Mouse (Mus musculus) midbrain, embryonic 15.5 days (tissue): ENCODE measurements around the gene Cyb5r3. TPM values are rescaled to one million over a fixed set of nuclear protein-coding genes. Genes with fewer than 3 reads are reported as not detected.

Experiments
- ATAC-seq: fragments of 200-750 bp; cut with Nextera tagmentation; replicated peaks from 2 replicates; pipeline ENCODE4 v1.8.0; 2017; ENCODE audit warnings: moderate TSS enrichment
- H3K27ac ChIP-seq: fragments of 300-500 bp; sonication (generic); 2 replicates; pipeline ENCODE4 v1.5.1; 2015; ENCODE audit warnings: mild to moderate bottlenecking, inconsistent platforms
- H3K27me3 ChIP-seq: fragments of 300-500 bp; sonication (generic); replicated peaks from 2 replicates; pipeline ENCODE4 v1.6.1; 2015; ENCODE audit warnings: inconsistent platforms
- H3K36me3 ChIP-seq: fragments of 300-500 bp; sonication (generic); replicated peaks from 2 replicates; pipeline ENCODE4 v1.6.1; 2015; ENCODE audit warnings: inconsistent platforms
- H3K4me1 ChIP-seq: fragments of 300-500 bp; sonication (generic); 2 replicates; pipeline ENCODE4 v1.6.1; 2015; ENCODE audit warnings: inconsistent platforms
- H3K4me2 ChIP-seq: fragments of 300-500 bp; sonication (generic); 2 replicates; pipeline ENCODE4 v1.6.1; 2015; ENCODE audit warnings: inconsistent platforms, mild to moderate bottlenecking, moderate library complexity
- H3K4me3 ChIP-seq: fragments of 300-500 bp; sonication (generic); 2 replicates; pipeline ENCODE4 v1.5.1; 2015; ENCODE audit warnings: mild to moderate bottlenecking, inconsistent platforms
- H3K9ac ChIP-seq: fragments of 300-500 bp; sonication (generic); 2 replicates; pipeline ENCODE4 v1.6.1; 2015; ENCODE audit warnings: mild to moderate bottlenecking, inconsistent platforms
- H3K9me3 ChIP-seq: fragments of 300-500 bp; sonication (generic); 2 replicates; pipeline ENCODE4 v1.6.1; 2016; ENCODE audit warnings: inconsistent platforms
- WGBS: fragments of 180-500 bp; shearing (Covaris S2); methylation state at CpG from one replicate; pipeline ENCODE4 v1.1.7; 2015; ENCODE audit warnings: mixed read lengths; 5-methylcytosine and 5-hydroxymethylcytosine counted together
- polyA plus RNA-seq: library from polyadenylated mRNA; unstranded; fragments of >200 nt; fragmentation: Nextera tagmentation; extraction: Ambion mirVana; gene quantifications from 2 replicates; pipeline ENCODE4 v1.2.1, GENCODE M21; 2015

Cyb5r3 gene
- polyA plus RNA-seq, 1 experiment from 2014 or later: 122 TPM

- Histone ChIP-seq H3K27ac (no peak overlapping the region), H3K4me1 (peaks cover 15% of the 10 kb centered on the region), H3K4me3 (no peak overlapping the region), H3K36me3 (0 out of 2 replicates have a peak, but pooled peaks cover 3% of the 10 kb centered on the region), H3K4me2 (no peak overlapping the region), H3K9ac (no peak overlapping the region), H3K27me3 (no peaks in the 10 kb centered on the region), H3K9me3 (no peaks in the 10 kb centered on the region)
- no peak for ATAC-seq
- WGBS: 44% methylated on average over 6 of the region's 6 CpGs
Measured at GRCm38 (mm10) chr15:83111290-83111689, 61.1 kb downstream of the Cyb5r3 start.

GRCm38 (mm10) chr15:83107814-83108213, 64.6 kb downstream of the Cyb5r3 start:
- H3K4me3 ChIP-seq: no peak overlapping the region
- no peak for ATAC-seq
- peaks cover 5% of the 10 kb centered on the region for H3K4me1 ChIP-seq
- no peak overlapping the region for H3K27ac ChIP-seq
- 28% methylated on average over 6 of the region's 6 CpGs for WGBS
- H3K27me3 ChIP-seq: no peaks in the 10 kb centered on the region
- no peak overlapping the region for H3K9ac ChIP-seq
- no peak overlapping the region for H3K4me2 ChIP-seq
- H3K36me3 ChIP-seq: no peaks in the 10 kb centered on the region
- H3K9me3 ChIP-seq: no peaks in the 10 kb centered on the region

GRCm38 (mm10) chr15:83106426-83106825, 66.0 kb downstream of the Cyb5r3 start:
- peaks cover 4% of the 10 kb centered on the region; the same call in 1 of the 2 replicates for H3K4me1 ChIP-seq
- H3K27ac ChIP-seq: no peak overlapping the region
- no peaks in the 10 kb centered on the region for H3K9me3 ChIP-seq
- H3K4me3 ChIP-seq: no peak overlapping the region
- no peaks in the 10 kb centered on the region for H3K36me3 ChIP-seq
- WGBS: 92% methylated on average over 6 of the region's 6 CpGs
- no peak for ATAC-seq
- H3K27me3 ChIP-seq: no peaks in the 10 kb centered on the region
- H3K4me2 ChIP-seq: no peak overlapping the region
- H3K9ac ChIP-seq: no peak overlapping the region

Other genes starting within 250 kb of the Cyb5r3 start
- 15.1 and 15.9 TPM in 2 replicates for gene Tcf20, start 184.7 kb downstream of the Cyb5r3 start, polyA plus RNA-seq
- gene Nfam1, start 139.3 kb downstream of the Cyb5r3 start, polyA plus RNA-seq: 2.9 TPM in 2 replicates
- 24.9 and 27.8 TPM in 2 replicates for gene Serhl, start 83.1 kb downstream of the Cyb5r3 start, polyA plus RNA-seq
- gene Rrp7a, start 49.8 kb downstream of the Cyb5r3 start, polyA plus RNA-seq: 83.5 and 86.8 TPM in 2 replicates
- 154 and 158 TPM in 2 replicates for gene Poldip3, start 23.2 kb downstream of the Cyb5r3 start, polyA plus RNA-seq
- gene A4galt, start 79.2 kb upstream of the Cyb5r3 start, polyA plus RNA-seq: 3.4 and 3.7 TPM in 2 replicates
- gene Arfgap3, start 177.7 kb upstream of the Cyb5r3 start, polyA plus RNA-seq: 44.4 and 45.1 TPM in 2 replicates